Mouse (Mus musculus) embryonic facial prominence, embryonic 12.5 days (tissue): ENCODE measurements at regions not wholly inside any gene's neighbourhood (a gene's known extent, or its start where the extent isn't known, plus 50 kb on each side); places are given as distances from the start of the nearest gene placed in this dataset.

Source experiments
- ATAC-seq: fragments of 200-750 bp; cut with Nextera tagmentation; 2 replicates; pipeline ENCODE4 v1.8.0; 2017; ENCODE audit not compliant: insufficient number of reproducible peaks, insufficient read depth, low FRiP score, low TSS enrichment
- H3K27ac ChIP-seq: fragments of 300-500 bp; sonication (generic); 2 replicates; pipeline ENCODE4 v1.5.1; 2016; ENCODE audit warnings: mild to moderate bottlenecking
- H3K27me3 ChIP-seq: fragments of 300-500 bp; sonication (generic); 2 replicates; pipeline ENCODE4 v1.6.1; 2016; ENCODE audit warnings: mild to moderate bottlenecking, moderate library complexity
- H3K36me3 ChIP-seq: fragments of 300-500 bp; sonication (generic); 2 replicates; pipeline ENCODE4 v1.6.1; 2016; ENCODE audit warnings: mild to moderate bottlenecking
- H3K4me1 ChIP-seq: fragments of 300-500 bp; sonication (generic); 2 replicates; pipeline ENCODE4 v1.6.1; 2016
- H3K4me2 ChIP-seq: fragments of 300-500 bp; sonication (generic); replicated peaks from 2 replicates; pipeline ENCODE4 v1.6.1; 2016; ENCODE audit warnings: mild to moderate bottlenecking, moderate library complexity
- H3K4me3 ChIP-seq: fragments of 300-500 bp; sonication (generic); 2 replicates; pipeline ENCODE4 v1.5.1; 2016; ENCODE audit warnings: mild to moderate bottlenecking
- H3K9ac ChIP-seq: fragments of 300-500 bp; sonication (generic); 2 replicates; pipeline ENCODE4 v1.6.1; 2016; ENCODE audit warnings: mild to moderate bottlenecking, moderate library complexity
- H3K9me3 ChIP-seq: fragments of 300-500 bp; sonication (generic); 2 replicates; pipeline ENCODE4 v1.6.1; 2016; ENCODE audit warnings: mild to moderate bottlenecking, moderate library complexity
- WGBS: fragments of 180-500 bp; shearing (Covaris S2); methylation state at CpG from one replicate; pipeline ENCODE4 v1.1.7; 2016; 5-methylcytosine and 5-hydroxymethylcytosine counted together

- H3K4me3 ChIP-seq = no peak overlapping the region
- peaks cover 15% of the 10 kb centered on the region for H3K4me1 ChIP-seq
- no peak overlapping the region for H3K9ac ChIP-seq
- no peaks in the 10 kb centered on the region for H3K9me3 ChIP-seq
- no peaks in the 10 kb centered on the region for H3K36me3 ChIP-seq
- 22% methylated on average over 8 of the region's 8 CpGs for WGBS
- no peak overlapping the region for H3K4me2 ChIP-seq
- ATAC-seq = no peak
- H3K27me3 ChIP-seq = no peaks in the 10 kb centered on the region
- H3K27ac ChIP-seq = 0 out of 2 replicates have a peak overlapping the region, but pooled peaks have one; percentile 42
Observed at GRCm38 (mm10) chr3:104295015-104295719, 75.0 kb upstream of the Magi3 start.

GRCm38 (mm10) chr3:104293869-104294268, 73.7 kb upstream of the Magi3 start:
- H3K27me3 ChIP-seq = no peaks in the 10 kb centered on the region
- peaks cover 15% of the 10 kb centered on the region for H3K4me1 ChIP-seq
- H3K9ac ChIP-seq = no peak overlapping the region
- H3K36me3 ChIP-seq = no peaks in the 10 kb centered on the region
- ATAC-seq = no peak
- H3K27ac ChIP-seq = no peak overlapping the region
- no peak overlapping the region for H3K4me3 ChIP-seq
- no peaks in the 10 kb centered on the region for H3K9me3 ChIP-seq
- 68% methylated on average over 3 of the region's 3 CpGs for WGBS
- H3K4me2 ChIP-seq = no peak overlapping the region

GRCm38 (mm10) chr3:104288970-104289680, 69.0 kb upstream of the Magi3 start:
- Histone ChIP-seq H3K36me3 (no peaks in the 10 kb centered on the region), H3K9ac (no peak overlapping the region), H3K4me1 (no peaks in the 10 kb centered on the region), H3K4me2 (no peak overlapping the region), H3K4me3 (no peak overlapping the region), H3K27me3 (no peaks in the 10 kb centered on the region), H3K27ac (no peak overlapping the region), H3K9me3 (no peaks in the 10 kb centered on the region)
- 72% methylated on average over 5 of the region's 5 CpGs for WGBS
- ATAC-seq = no peak

- H3K9ac ChIP-seq = no peak overlapping the region
- no peaks in the 10 kb centered on the region for H3K27me3 ChIP-seq
- no peaks in the 10 kb centered on the region for H3K36me3 ChIP-seq
- ATAC-seq = no peak
- H3K4me2 ChIP-seq = no peak overlapping the region
- H3K9me3 ChIP-seq = no peaks in the 10 kb centered on the region
- no peaks in the 10 kb centered on the region for H3K4me1 ChIP-seq
- H3K4me3 ChIP-seq = no peak overlapping the region
- no peak overlapping the region for H3K27ac ChIP-seq
Observed at GRCm38 (mm10) chr3:104287900-104288299, 67.7 kb upstream of the Magi3 start.

GRCm38 (mm10) chr3:104284961-104285360, 64.8 kb upstream of the Magi3 start:
- H3K4me1 ChIP-seq = no peaks in the 10 kb centered on the region
- 92% methylated on average over 2 of the region's 2 CpGs for WGBS
- H3K36me3 ChIP-seq = no peaks in the 10 kb centered on the region

GRCm38 (mm10) chr3:104283855-104284254, 63.7 kb upstream of the Magi3 start:
- ATAC-seq = no peak
- WGBS = 75% methylated on average over 5 of the region's 5 CpGs
- Histone ChIP-seq H3K4me2 (no peak overlapping the region), H3K27me3 (no peaks in the 10 kb centered on the region), H3K27ac (no peak overlapping the region), H3K9me3 (no peaks in the 10 kb centered on the region), H3K4me3 (no peak overlapping the region), H3K36me3 (no peaks in the 10 kb centered on the region), H3K4me1 (no peaks in the 10 kb centered on the region), H3K9ac (no peak overlapping the region)

More at GRCm38 (mm10) chr3:104284961-104285360, 64.8 kb upstream of the Magi3 start:
- Histone ChIP-seq H3K9ac (no peak overlapping the region), H3K27ac (no peak overlapping the region), H3K4me3 (no peak overlapping the region), H3K9me3 (no peaks in the 10 kb centered on the region), H3K4me2 (no peak overlapping the region), H3K27me3 (no peaks in the 10 kb centered on the region)
- no peak for ATAC-seq

GRCm38 (mm10) chr3:104279505-104279904, 59.3 kb upstream of the Magi3 start:
- no peak overlapping the region for H3K4me3 ChIP-seq
- 61% methylated on average over 6 of the region's 6 CpGs for WGBS
- H3K4me2 ChIP-seq = no peak overlapping the region
- H3K27ac ChIP-seq = no peak overlapping the region
- no peaks in the 10 kb centered on the region for H3K36me3 ChIP-seq
- no peaks in the 10 kb centered on the region for H3K9me3 ChIP-seq
- H3K9ac ChIP-seq = no peak overlapping the region
- ATAC-seq = no peak
- H3K4me1 ChIP-seq = peaks cover 5% of the 10 kb centered on the region; the same call in 1 of the 2 replicates
- no peaks in the 10 kb centered on the region for H3K27me3 ChIP-seq

GRCm38 (mm10) chr3:104274718-104275302, 54.6 kb upstream of the Magi3 start:
- Histone ChIP-seq H3K36me3 (no peaks in the 10 kb centered on the region), H3K4me3 (no peak overlapping the region), H3K27me3 (no peaks in the 10 kb centered on the region), H3K4me2 (no peak overlapping the region), H3K9ac (no peak overlapping the region), H3K4me1 (peaks cover 5% of the 10 kb centered on the region; the same call in 1 of the 2 replicates), H3K9me3 (no peaks in the 10 kb centered on the region), H3K27ac (no peak overlapping the region)
- WGBS = 67% methylated on average over 1 of the region's 1 CpGs
- no peak for ATAC-seq

GRCm38 (mm10) chr3:104274084-104274483, 53.9 kb upstream of the Magi3 start:
- Histone ChIP-seq H3K9ac (no peak overlapping the region), H3K36me3 (no peaks in the 10 kb centered on the region), H3K27me3 (no peaks in the 10 kb centered on the region), H3K4me1 (peaks cover 5% of the 10 kb centered on the region; the same call in 1 of the 2 replicates), H3K4me3 (no peak overlapping the region), H3K27ac (no peak overlapping the region), H3K9me3 (no peaks in the 10 kb centered on the region), H3K4me2 (no peak overlapping the region)
- no peak for ATAC-seq
